In genomic region chr11:19679669-19680068, GRCm38 (mm10) we compare ENCODE assay signal across 29 mouse cellular contexts.
A peak's percentile ranks its signal among the peaks of the same experiment; 100 is the strongest.
DNase-seq lines count a peak whose midpoint lies in the region; ATAC-seq and TF ChIP-seq lines count a peak whose summit lies in the region.
"Had no signal": no experiment of that assay in that cellular context is flagged by ENCODE, and none has a peak within 500 bp of the region (broad histone marks: within the 10 kb centered on the region; RNA-seq: fewer than 3 reads in every experiment).

No protein-coding gene starts in this region.

- 30% methylated on average over 5 of the region's 5 CpGs for WGBS in forebrain, embryonic 15.5 days
- 92% methylated on average over 5 of the region's 5 CpGs for WGBS in forebrain, embryonic 10.5 days
- 45% methylated on average over 5 of the region's 5 CpGs for WGBS in hindbrain, embryonic 14.5 days
- WGBS in hindbrain, embryonic 10.5 days: 91% methylated on average over 5 of the region's 5 CpGs
- WGBS in lung, embryonic 16.5 days: 55% methylated on average over 5 of the region's 5 CpGs
- 65% methylated on average over 5 of the region's 5 CpGs for WGBS in lung, postnatal 0 days

- no peaks in the 10 kb centered on the region for H3K9me3 ChIP-seq in forebrain, embryonic 15.5 days
- no peaks in the 10 kb centered on the region for H3K9me3 ChIP-seq in forebrain, embryonic 10.5 days
- H3K9me3 ChIP-seq in hindbrain, embryonic 14.5 days (ENCODE audit: control insufficient read depth, low read length): peaks cover 7% of the 10 kb centered on the region; the same call in 1 of the 2 replicates
- H3K9me3 ChIP-seq in hindbrain, embryonic 10.5 days: peaks cover 5% of the 10 kb centered on the region; the same call in 1 of the 2 replicates
- H3K9me3 ChIP-seq in lung, embryonic 16.5 days (ENCODE audit: control insufficient read depth, low read length): no peaks in the 10 kb centered on the region
- H3K9me3 ChIP-seq in lung, postnatal 0 days (ENCODE audit: low read length): no peaks in the 10 kb centered on the region
- H3K9me3 ChIP-seq: embryonic facial prominence, embryonic 13.5 days; G1E; hindbrain, embryonic 13.5 days; intestine, embryonic 15.5 days had no signal

- TF ChIP-seq CTCF in lung, postnatal 0 days (IDR thresholded peaks at IDR 0.05): no peak
- TF ChIP-seq CTCF in brain, embryonic 14.5 days (IDR thresholded peaks at IDR 0.05; ENCODE audit: borderline replicate concordance, extremely low read depth, insufficient read depth, insufficient read length): no peak

- no peak overlapping the region for H3K4me2 ChIP-seq in forebrain, embryonic 15.5 days (replicated peaks)
- no peak overlapping the region for H3K4me2 ChIP-seq in hindbrain, embryonic 14.5 days (replicated peaks)
- no peak overlapping the region for H3K4me2 ChIP-seq in lung, embryonic 16.5 days (ENCODE audit: low read depth, low read length)
- no peak overlapping the region for H3K4me2 ChIP-seq in lung, postnatal 0 days (replicated peaks; ENCODE audit: low read depth, low read length)
- H3K4me2 ChIP-seq: embryonic facial prominence, embryonic 13.5 days; heart, embryonic 11.5 days; hindbrain, embryonic 13.5 days; intestine, embryonic 15.5 days had no signal

- no peak overlapping the region for H3K4me3 ChIP-seq in forebrain, embryonic 15.5 days
- no peak overlapping the region for H3K4me3 ChIP-seq in forebrain, embryonic 10.5 days
- no peak overlapping the region for H3K4me3 ChIP-seq in hindbrain, embryonic 14.5 days (replicated peaks; ENCODE audit: low read length)
- H3K4me3 ChIP-seq in hindbrain, embryonic 10.5 days: no peak overlapping the region
- no peak overlapping the region for H3K4me3 ChIP-seq in lung, embryonic 16.5 days (ENCODE audit: low read length)
- no peak overlapping the region for H3K4me3 ChIP-seq in lung, postnatal 0 days (ENCODE audit: low read depth, low read length)
- H3K4me3 ChIP-seq: embryonic facial prominence, embryonic 10.5 days; embryonic facial prominence, embryonic 13.5 days; erythroblast, embryonic 14.5 days; gastrocnemius, adult 2 months; hindbrain, embryonic 13.5 days; intestine, embryonic 15.5 days had no signal

- H3K36me3 ChIP-seq in forebrain, embryonic 15.5 days: no peaks in the 10 kb centered on the region
- no peaks in the 10 kb centered on the region for H3K36me3 ChIP-seq in forebrain, embryonic 10.5 days (replicated peaks)
- no peaks in the 10 kb centered on the region for H3K36me3 ChIP-seq in hindbrain, embryonic 14.5 days (replicated peaks; ENCODE audit: control insufficient read depth, insufficient read depth)
- H3K36me3 ChIP-seq in hindbrain, embryonic 10.5 days: no peaks in the 10 kb centered on the region
- H3K36me3 ChIP-seq in lung, embryonic 16.5 days (ENCODE audit: control insufficient read depth, insufficient read depth, low read length): no peaks in the 10 kb centered on the region
- H3K36me3 ChIP-seq in lung, postnatal 0 days (ENCODE audit: insufficient read depth, low read length): no peaks in the 10 kb centered on the region
- H3K36me3 ChIP-seq: embryonic facial prominence, embryonic 10.5 days; embryonic facial prominence, embryonic 13.5 days; G1E; hindbrain, embryonic 13.5 days; intestine, embryonic 15.5 days had no signal

- ATAC-seq in forebrain, embryonic 15.5 days (replicated peaks): no peak
- ATAC-seq in hindbrain, embryonic 14.5 days (ENCODE audit: low FRiP score): no peak
- ATAC-seq in lung, embryonic 16.5 days (ENCODE audit: low read depth): peak; percentile 31; the same call in 1 of the 2 replicates
- no peak for ATAC-seq in lung, postnatal 0 days
- ATAC-seq: intestine, embryonic 15.5 days; Patski had no signal

- no peaks in the 10 kb centered on the region for H3K27me3 ChIP-seq in forebrain, embryonic 15.5 days
- no peaks in the 10 kb centered on the region for H3K27me3 ChIP-seq in forebrain, embryonic 10.5 days (ENCODE audit: poor library complexity, severe bottlenecking)
- peaks cover 3% of the 10 kb centered on the region; the same call in 1 of the 2 replicates for H3K27me3 ChIP-seq in hindbrain, embryonic 14.5 days (ENCODE audit: control insufficient read depth, insufficient read depth, low read length)
- no peaks in the 10 kb centered on the region for H3K27me3 ChIP-seq in hindbrain, embryonic 10.5 days (ENCODE audit: insufficient read depth, poor library complexity, severe bottlenecking)
- no peaks in the 10 kb centered on the region for H3K27me3 ChIP-seq in lung, embryonic 16.5 days (ENCODE audit: control insufficient read depth, insufficient read depth, low read depth, low read length)
- no peaks in the 10 kb centered on the region for H3K27me3 ChIP-seq in lung, postnatal 0 days (replicated peaks; ENCODE audit: insufficient read depth, low read length)
- H3K27me3 ChIP-seq: CH12.LX; embryonic facial prominence, embryonic 13.5 days; hindbrain, embryonic 13.5 days; intestine, embryonic 15.5 days had no signal

- peaks cover 23% of the 10 kb centered on the region for H3K4me1 ChIP-seq in forebrain, embryonic 15.5 days
- H3K4me1 ChIP-seq in forebrain, embryonic 10.5 days: no peaks in the 10 kb centered on the region
- H3K4me1 ChIP-seq in hindbrain, embryonic 14.5 days (replicated peaks; ENCODE audit: control insufficient read depth, insufficient read depth, low read length): peaks cover 5% of the 10 kb centered on the region; the same call in 1 of the 2 replicates
- no peaks in the 10 kb centered on the region for H3K4me1 ChIP-seq in hindbrain, embryonic 10.5 days (replicated peaks)
- peaks cover 3% of the 10 kb centered on the region; the same call in 1 of the 2 replicates for H3K4me1 ChIP-seq in lung, embryonic 16.5 days (replicated peaks; ENCODE audit: control insufficient read depth, insufficient read depth, low read length)
- no peaks in the 10 kb centered on the region for H3K4me1 ChIP-seq in lung, postnatal 0 days (ENCODE audit: insufficient read depth, low read depth, low read length)
- H3K4me1 ChIP-seq: embryonic facial prominence, embryonic 10.5 days; embryonic facial prominence, embryonic 13.5 days; intestine, embryonic 15.5 days had no signal

- H3K27ac ChIP-seq in forebrain, embryonic 15.5 days (replicated peaks): 0 out of 2 replicates have a peak overlapping the region, but pooled peaks have one; percentile 37
- no peak overlapping the region for H3K27ac ChIP-seq in forebrain, embryonic 10.5 days
- H3K27ac ChIP-seq in hindbrain, embryonic 14.5 days: no peak overlapping the region
- no peak overlapping the region for H3K27ac ChIP-seq in hindbrain, embryonic 10.5 days
- no peak overlapping the region for H3K27ac ChIP-seq in lung, embryonic 16.5 days (ENCODE audit: low read length)
- no peak overlapping the region for H3K27ac ChIP-seq in lung, postnatal 0 days (ENCODE audit: low read length)
- H3K27ac ChIP-seq: embryonic facial prominence, embryonic 10.5 days; embryonic facial prominence, embryonic 13.5 days; gastrocnemius, adult 2 months; hindbrain, embryonic 13.5 days; intestine, embryonic 15.5 days had no signal

- TF ChIP-seq POLR2A in brain, embryonic 14.5 days (IDR thresholded peaks at IDR 0.05; ENCODE audit: borderline replicate concordance, extremely low read depth, insufficient read depth, insufficient read length, poor library complexity, severe bottlenecking): no peak

- H3K9ac ChIP-seq in forebrain, embryonic 15.5 days (replicated peaks): no peak overlapping the region
- no peak overlapping the region for H3K9ac ChIP-seq in hindbrain, embryonic 14.5 days
- no peak overlapping the region for H3K9ac ChIP-seq in lung, embryonic 16.5 days (ENCODE audit: low read length)
- no peak overlapping the region for H3K9ac ChIP-seq in lung, postnatal 0 days (replicated peaks; ENCODE audit: low read depth)
- H3K9ac ChIP-seq: embryonic facial prominence, embryonic 13.5 days; hindbrain, embryonic 13.5 days; intestine, embryonic 15.5 days had no signal

- no peak for TF ChIP-seq EP300 in lung, postnatal 0 days (IDR thresholded peaks at IDR 0.05)

- no peak for DNase-seq in forebrain, embryonic 10.5 days (ENCODE audit: extremely low spot score, low spot score)
- DNase-seq in hindbrain, embryonic 14.5 days (ENCODE audit: low spot score): peak; percentile 25
- no peak for DNase-seq in hindbrain, embryonic 10.5 days (ENCODE audit: low spot score)
- no peak for DNase-seq in lung, postnatal 0 days (ENCODE audit: low spot score)
- DNase-seq in brain, embryonic 14.5 days (ENCODE audit: low read depth): peak; percentile 39
- DNase-seq in cerebellum, adult 11 months: no peak
- DNase-seq: adrenal gland, postnatal 10 days; adrenal gland, postnatal 36 days; B cell, adult 2 months; cerebellum, adult 11-12 months; cerebellum, adult 8-10 months; cerebellum, postnatal 10 days; cerebellum, postnatal 36 days; embryo, embryonic 11 days; gastrocnemius, adult 2 months; gastrocnemius, postnatal 14 days; heart, adult 11 months; kidney, adult 11 months had no signal

Comparison
In these comparisons a context has a peak if more than half of its experiments do, and no peak if none do; other contexts are left out.
1. DNase-seq: peak in hindbrain, embryonic 14.5 days (single experiment) and brain, embryonic 14.5 days (single experiment); none in forebrain, embryonic 10.5 days (single experiment), hindbrain, embryonic 10.5 days (single experiment), lung, postnatal 0 days (single experiment) and cerebellum, adult 11 months (single experiment).